Mouse (Mus musculus) lung, embryonic 16.5 days (tissue): ENCODE measurements around the gene Sox2. TPM values are rescaled to one million over a fixed set of nuclear protein-coding genes. Genes with fewer than 3 reads are reported as not detected.

ENCODE experiments used
- ATAC-seq: fragments of 200-750 bp; cut with Nextera tagmentation; 2 replicates; pipeline ENCODE4 v1.8.0; 2017; ENCODE audit warnings: low read depth, mild to moderate bottlenecking, moderate library complexity
- H3K27ac ChIP-seq: fragments of 300-500 bp; sonication (generic); 2 replicates; pipeline ENCODE4 v1.5.1; 2014; ENCODE audit warnings: mild to moderate bottlenecking, control low read depth, low read length
- H3K27me3 ChIP-seq: fragments of 300-500 bp; sonication (generic); 2 replicates; pipeline ENCODE4 v1.6.1; 2014; ENCODE audit warnings: low read depth, low read length, mixed read lengths; ENCODE audit not compliant: control insufficient read depth, insufficient read depth
- H3K36me3 ChIP-seq: fragments of 300-500 bp; sonication (generic); 2 replicates; pipeline ENCODE4 v1.6.1; 2014; ENCODE audit warnings: low read length; ENCODE audit not compliant: control insufficient read depth, insufficient read depth
- H3K4me1 ChIP-seq: fragments of 300-500 bp; sonication (generic); replicated peaks from 2 replicates; pipeline ENCODE4 v1.6.1; 2014; ENCODE audit warnings: low read length, mixed read lengths; ENCODE audit not compliant: control insufficient read depth, insufficient read depth
- H3K4me2 ChIP-seq: fragments of 300-500 bp; sonication (generic); 2 replicates; pipeline ENCODE4 v1.6.1; 2014; ENCODE audit warnings: low read depth, low read length, control low read depth
- H3K4me3 ChIP-seq: fragments of 300-500 bp; sonication (generic); 2 replicates; pipeline ENCODE4 v1.5.1; 2014; ENCODE audit warnings: mild to moderate bottlenecking, low read length, control low read depth
- H3K9ac ChIP-seq: fragments of 300-500 bp; sonication (generic); 2 replicates; pipeline ENCODE4 v1.6.1; 2014; ENCODE audit warnings: low read length, control low read depth
- H3K9me3 ChIP-seq: fragments of 300-500 bp; sonication (generic); 2 replicates; pipeline ENCODE4 v1.6.1; 2016; ENCODE audit warnings: low read length; ENCODE audit not compliant: control insufficient read depth
- WGBS: fragments of 180-500 bp; shearing (Covaris S2); extraction: QIAGEN DNeasy Blood & Tissue Kit; methylation state at CpG from one replicate; pipeline ENCODE4 v1.1.7; 2014; 5-methylcytosine and 5-hydroxymethylcytosine counted together
- microRNA counts: library from miRNA; unstranded; fragments of <30 nt; microRNA quantifications from one replicate; lab custom pipeline; 2016
- microRNA-seq: library from miRNA; unstranded; fragments of <30 nt; microRNA quantifications from one replicate; pipeline ENCODE4, GENCODE M21; 2016
- polyA plus RNA-seq: library from polyadenylated mRNA; unstranded; fragments of >200 nt; fragmentation: Nextera tagmentation; extraction: Ambion mirVana; gene quantifications from 2 replicates; pipeline ENCODE4 v1.2.1, GENCODE M21; 2015

Gene Sox2
- polyA plus RNA-seq, 1 experiment from 2014 or later = 1.6 TPM

GRCm38 (mm10) chr3:34678840-34679239, 28.6 kb downstream of the Sox2 start:
- no peaks in the 10 kb centered on the region for H3K36me3 ChIP-seq
- no peak for ATAC-seq
- no peak overlapping the region for H3K9ac ChIP-seq
- H3K9me3 ChIP-seq = no peaks in the 10 kb centered on the region
- H3K4me1 ChIP-seq = no peaks in the 10 kb centered on the region
- H3K4me2 ChIP-seq = no peak overlapping the region
- no peak overlapping the region for H3K4me3 ChIP-seq
- H3K27me3 ChIP-seq = peaks cover 3% of the 10 kb centered on the region
- WGBS = 19% methylated on average over 7 of the region's 7 CpGs
- H3K27ac ChIP-seq = no peak overlapping the region

- Histone ChIP-seq H3K9me3 (no peaks in the 10 kb centered on the region), H3K4me1 (no peaks in the 10 kb centered on the region), H3K27ac (no peak overlapping the region), H3K9ac (no peak overlapping the region), H3K27me3 (no peaks in the 10 kb centered on the region; the same call in none of the 2 replicates), H3K36me3 (no peaks in the 10 kb centered on the region), H3K4me2 (no peak overlapping the region), H3K4me3 (no peak overlapping the region)
- WGBS = 37% methylated on average over 2 of the region's 2 CpGs
- no peak for ATAC-seq
These were observed 29.2 kb downstream of the Sox2 start for GRCm38 (mm10) chr3:34679439-34679838.

GRCm38 (mm10) chr3:34679921-34680320, 29.7 kb downstream of the Sox2 start:
- no peak for ATAC-seq
- Histone ChIP-seq H3K9me3 (no peaks in the 10 kb centered on the region), H3K36me3 (no peaks in the 10 kb centered on the region), H3K4me2 (no peak overlapping the region), H3K27me3 (no peaks in the 10 kb centered on the region; the same call in 1 of the 2 replicates), H3K9ac (no peak overlapping the region), H3K27ac (no peak overlapping the region), H3K4me1 (no peaks in the 10 kb centered on the region), H3K4me3 (no peak overlapping the region)
- 16% methylated on average over 3 of the region's 3 CpGs for WGBS

- Histone ChIP-seq H3K27me3 (no peaks in the 10 kb centered on the region), H3K4me1 (no peaks in the 10 kb centered on the region), H3K9me3 (no peaks in the 10 kb centered on the region), H3K27ac (no peak overlapping the region), H3K9ac (no peak overlapping the region), H3K4me3 (no peak overlapping the region), H3K4me2 (no peak overlapping the region), H3K36me3 (no peaks in the 10 kb centered on the region)
- no peak for ATAC-seq
- WGBS = 65% methylated on average over 6 of the region's 6 CpGs
These were observed 37.9 kb downstream of the Sox2 start for GRCm38 (mm10) chr3:34688072-34688471.

- peak overlapping the region; percentile 51 for H3K9ac ChIP-seq
- peak overlapping the region; percentile 55 for H3K4me2 ChIP-seq
- H3K27ac ChIP-seq = no peak overlapping the region
- no peaks in the 10 kb centered on the region for H3K36me3 ChIP-seq
- no peaks in the 10 kb centered on the region for H3K9me3 ChIP-seq
- no peaks in the 10 kb centered on the region for H3K4me1 ChIP-seq
- 0 out of 2 replicates have a peak, but pooled peaks have one; percentile 31 for ATAC-seq
- H3K27me3 ChIP-seq = no peaks in the 10 kb centered on the region
- WGBS = 17% methylated on average over 20 of the region's 20 CpGs
- peak overlapping the region; percentile 31 for H3K4me3 ChIP-seq
These were observed 41.6 kb downstream of the Sox2 start for GRCm38 (mm10) chr3:34691703-34692393.

GRCm38 (mm10) chr3:34692394-34692745, 42.2 kb downstream of the Sox2 start:
- Histone ChIP-seq H3K9me3 (no peaks in the 10 kb centered on the region), H3K36me3 (no peaks in the 10 kb centered on the region), H3K4me2 (peak overlapping the region; percentile 55), H3K9ac (peak overlapping the region; percentile 51), H3K27ac (no peak overlapping the region), H3K4me1 (no peaks in the 10 kb centered on the region), H3K27me3 (no peaks in the 10 kb centered on the region), H3K4me3 (peak overlapping the region; percentile 31)
- 19% methylated on average over 15 of the region's 15 CpGs for WGBS
- no peak for ATAC-seq

MicroRNAs within 50 kb of the gene (microRNA counts, 519-probe panel; counts per million panel counts)
- not detected for microRNA mmu-miR-1897-3p (lab: Ali Mortazavi, UCI)

Small RNA genes lying within 50 kb of the gene (microRNA-seq; reads per million reads assigned to microRNA genes)
- not detected for gene Mir1897
